Mouse (Mus musculus) thymus, postnatal 10 days (tissue): ENCODE measurements around the gene Ola1.
A peak's percentile ranks its signal among the peaks of the same experiment; 100 is the strongest.

ENCODE experiments used
- DNase-seq, 2 experiments: peaks; one replicate each; pipeline ENCODE4 v3.0.0; 2021; ENCODE audit warnings: low spot score in 2 of 2

Gene Ola1

GRCm38 (mm10) chr2:73218913-73219312 lies at the start of gene Ola1:
TSS of gene Ola1 (minus strand) at chr2:73218924.
- DNase-seq, result no peak

- no peak for DNase-seq
These were observed 49.6 kb upstream of the Ola1 start for GRCm38 (mm10) chr2:73268281-73268680.

- no peak for DNase-seq
These were observed 49.1 kb upstream of the Ola1 start for GRCm38 (mm10) chr2:73267818-73268217.

- no peak for DNase-seq
These were observed 48.5 kb upstream of the Ola1 start for GRCm38 (mm10) chr2:73267231-73267630.

GRCm38 (mm10) chr2:73266623-73267022 lies 47.9 kb upstream of the Ola1 start:
- no peak for DNase-seq

- DNase-seq, result no peak
These were observed 47.3 kb upstream of the Ola1 start for GRCm38 (mm10) chr2:73266011-73266410.

GRCm38 (mm10) chr2:73264611-73265195 lies 46.0 kb upstream of the Ola1 start:
- no peak for DNase-seq

GRCm38 (mm10) chr2:73263794-73264610 lies 45.3 kb upstream of the Ola1 start:
- DNase-seq, result no peak

- no peak for DNase-seq
These were observed 44.5 kb upstream of the Ola1 start for GRCm38 (mm10) chr2:73263172-73263765.

GRCm38 (mm10) chr2:73248701-73249100 lies 30.0 kb upstream of the Ola1 start:
- no peak for DNase-seq

GRCm38 (mm10) chr2:73241299-73241698 lies 22.6 kb upstream of the Ola1 start:
- no peak for DNase-seq

- DNase-seq, result no peak
These were observed 12.4 kb upstream of the Ola1 start for GRCm38 (mm10) chr2:73231081-73231480.

GRCm38 (mm10) chr2:73213871-73214659 lies 4.7 kb downstream of the Ola1 start:
- DNase-seq, result peak; percentile 91 to 98

- DNase-seq, result no peak
These were observed 5.2 kb downstream of the Ola1 start for GRCm38 (mm10) chr2:73213539-73213870.

- DNase-seq, result no peak
These were observed 14.4 kb downstream of the Ola1 start for GRCm38 (mm10) chr2:73204328-73204727.

- DNase-seq, result no peak
These were observed 30.2 kb downstream of the Ola1 start for GRCm38 (mm10) chr2:73188488-73188887.

- no peak for DNase-seq
These were observed 33.5 kb downstream of the Ola1 start for GRCm38 (mm10) chr2:73185185-73185584.

GRCm38 (mm10) chr2:73169496-73169895 lies 49.2 kb downstream of the Ola1 start:
- no peak for DNase-seq

GRCm38 (mm10) chr2:73167126-73167525 lies 51.6 kb downstream of the Ola1 start:
- DNase-seq, result peak; percentile 46 to 73

- DNase-seq, result no peak
These were observed 54.1 kb downstream of the Ola1 start for GRCm38 (mm10) chr2:73164666-73165065.

- no peak for DNase-seq
These were observed 58.0 kb downstream of the Ola1 start for GRCm38 (mm10) chr2:73160772-73161171.

GRCm38 (mm10) chr2:73157202-73157601 lies 61.5 kb downstream of the Ola1 start:
- no peak for DNase-seq
